Mouse (Mus musculus): ENCODE data around the gene Kcnq1. TPM values are rescaled to one million over a fixed set of nuclear protein-coding genes. Genes with fewer than 3 reads are reported as not detected.

The Kcnq1 gene
- polyA plus RNA-seq, 1 experiment from 2014 or later, result 10.5 TPM

GRCm38 (mm10) chr7:143461920-143462319, 355.8 kb downstream of the Kcnq1 start:
- H3K36me3 ChIP-seq (ENCODE audit: control insufficient read depth, insufficient read depth), result no peaks in the 10 kb centered on the region
- peaks cover 3% of the 10 kb centered on the region; the same call in 1 of the 2 replicates for H3K4me1 ChIP-seq (replicated peaks; ENCODE audit: control insufficient read depth, insufficient read depth, low read length)
- H3K4me3 ChIP-seq (ENCODE audit: low read depth, low read length), result no peak overlapping the region
- no peak overlapping the region for H3K27ac ChIP-seq (ENCODE audit: low read depth, low read length)
- no peak overlapping the region for H3K9ac ChIP-seq (ENCODE audit: low read depth, low read length)
- TF ChIP-seq CTCF (IDR thresholded peaks at IDR 0.05; ENCODE audit: low read depth), result no peak
- H3K9me3 ChIP-seq (ENCODE audit: control insufficient read depth), result peaks cover 13% of the 10 kb centered on the region; the same call in 1 of the 2 replicates
- H3K27me3 ChIP-seq (replicated peaks; ENCODE audit: control insufficient read depth, insufficient read depth, low read length), result no peaks in the 10 kb centered on the region
- peak overlapping the region; percentile 71; the same call in 1 of the 2 replicates for H3K4me2 ChIP-seq (replicated peaks; ENCODE audit: low read depth)
- ATAC-seq, result no peak
- WGBS, result 53% methylated on average over 11 of the region's 11 CpGs

GRCm38 (mm10) chr7:143462516-143462915, 356.4 kb downstream of the Kcnq1 start:
- Histone ChIP-seq H3K27me3 (replicated peaks; ENCODE audit: control insufficient read depth, insufficient read depth, low read length) (no peaks in the 10 kb centered on the region), H3K36me3 (ENCODE audit: control insufficient read depth, insufficient read depth) (no peaks in the 10 kb centered on the region), H3K4me3 (ENCODE audit: low read depth, low read length) (no peak overlapping the region), H3K4me2 (replicated peaks; ENCODE audit: low read depth) (no peak overlapping the region), H3K9me3 (ENCODE audit: control insufficient read depth) (peaks cover 13% of the 10 kb centered on the region; the same call in 1 of the 2 replicates), H3K4me1 (replicated peaks; ENCODE audit: control insufficient read depth, insufficient read depth, low read length) (peaks cover 3% of the 10 kb centered on the region; the same call in 1 of the 2 replicates), H3K27ac (ENCODE audit: low read depth, low read length) (no peak overlapping the region), H3K9ac (ENCODE audit: low read depth, low read length) (no peak overlapping the region)
- no peak for TF ChIP-seq CTCF (IDR thresholded peaks at IDR 0.05; ENCODE audit: low read depth)
- WGBS, result 88% methylated on average over 5 of the region's 5 CpGs
- ATAC-seq, result no peak

- WGBS, result 41% methylated on average over 11 of the region's 11 CpGs
- Histone ChIP-seq H3K27me3 (replicated peaks; ENCODE audit: control insufficient read depth, insufficient read depth, low read length) (no peaks in the 10 kb centered on the region), H3K4me3 (ENCODE audit: low read depth, low read length) (no peak overlapping the region), H3K36me3 (ENCODE audit: control insufficient read depth, insufficient read depth) (no peaks in the 10 kb centered on the region), H3K27ac (ENCODE audit: low read depth, low read length) (no peak overlapping the region), H3K4me2 (replicated peaks; ENCODE audit: low read depth) (0 out of 2 replicates have a peak overlapping the region, but pooled peaks have one; percentile 4), H3K9ac (ENCODE audit: low read depth, low read length) (no peak overlapping the region), H3K4me1 (replicated peaks; ENCODE audit: control insufficient read depth, insufficient read depth, low read length) (peaks cover 3% of the 10 kb centered on the region; the same call in 1 of the 2 replicates), H3K9me3 (ENCODE audit: control insufficient read depth) (peaks cover 12% of the 10 kb centered on the region; the same call in 1 of the 2 replicates)
- peak; percentile 93 for TF ChIP-seq CTCF (IDR thresholded peaks at IDR 0.05; ENCODE audit: low read depth)
- ATAC-seq, result no peak
Measured at GRCm38 (mm10) chr7:143463865-143464415, 357.8 kb downstream of the Kcnq1 start.

GRCm38 (mm10) chr7:143464811-143465560, 358.8 kb downstream of the Kcnq1 start:
- H3K9ac ChIP-seq (ENCODE audit: low read depth, low read length), result peak overlapping the region; percentile 37
- 17% methylated on average over 56 of the region's 56 CpGs for WGBS
- no peak for TF ChIP-seq CTCF (IDR thresholded peaks at IDR 0.05; ENCODE audit: low read depth)
- no peaks in the 10 kb centered on the region for H3K36me3 ChIP-seq (ENCODE audit: control insufficient read depth, insufficient read depth)
- peaks cover 6% of the 10 kb centered on the region; the same call in 1 of the 2 replicates for H3K9me3 ChIP-seq (ENCODE audit: control insufficient read depth)
- H3K4me3 ChIP-seq (ENCODE audit: low read depth, low read length), result peak overlapping the region; percentile 25
- peak; percentile 18 for ATAC-seq
- H3K27ac ChIP-seq (ENCODE audit: low read depth, low read length), result no peak overlapping the region
- H3K4me2 ChIP-seq (replicated peaks; ENCODE audit: low read depth), result peak overlapping the region; percentile 81
- H3K4me1 ChIP-seq (replicated peaks; ENCODE audit: control insufficient read depth, insufficient read depth, low read length), result peaks cover 3% of the 10 kb centered on the region; the same call in 1 of the 2 replicates
- no peaks in the 10 kb centered on the region for H3K27me3 ChIP-seq (replicated peaks; ENCODE audit: control insufficient read depth, insufficient read depth, low read length)

GRCm38 (mm10) chr7:143466099-143466677, 360.0 kb downstream of the Kcnq1 start:
- no peaks in the 10 kb centered on the region for H3K27me3 ChIP-seq (replicated peaks; ENCODE audit: control insufficient read depth, insufficient read depth, low read length)
- H3K4me3 ChIP-seq (ENCODE audit: low read depth, low read length), result no peak overlapping the region
- ATAC-seq, result peak; percentile 19; the same call in 1 of the 2 replicates
- no peak overlapping the region for H3K27ac ChIP-seq (ENCODE audit: low read depth, low read length)
- no peak overlapping the region for H3K4me2 ChIP-seq (replicated peaks; ENCODE audit: low read depth)
- no peak overlapping the region for H3K9ac ChIP-seq (ENCODE audit: low read depth, low read length)
- no peaks in the 10 kb centered on the region for H3K36me3 ChIP-seq (ENCODE audit: control insufficient read depth, insufficient read depth)
- H3K9me3 ChIP-seq (ENCODE audit: control insufficient read depth), result no peaks in the 10 kb centered on the region
- peaks cover 3% of the 10 kb centered on the region; the same call in 1 of the 2 replicates for H3K4me1 ChIP-seq (replicated peaks; ENCODE audit: control insufficient read depth, insufficient read depth, low read length)
- 40% methylated on average over 14 of the region's 14 CpGs for WGBS
- TF ChIP-seq CTCF (IDR thresholded peaks at IDR 0.05; ENCODE audit: low read depth), result peak; percentile 97

- H3K4me1 ChIP-seq (replicated peaks; ENCODE audit: control insufficient read depth, insufficient read depth, low read length), result peaks cover 3% of the 10 kb centered on the region; the same call in 1 of the 2 replicates
- no peak overlapping the region for H3K27ac ChIP-seq (ENCODE audit: low read depth, low read length)
- H3K9me3 ChIP-seq (ENCODE audit: control insufficient read depth), result no peaks in the 10 kb centered on the region
- H3K27me3 ChIP-seq (replicated peaks; ENCODE audit: control insufficient read depth, insufficient read depth, low read length), result no peaks in the 10 kb centered on the region
- WGBS, result 34% methylated on average over 6 of the region's 6 CpGs
- no peak overlapping the region for H3K4me3 ChIP-seq (ENCODE audit: low read depth, low read length)
- H3K36me3 ChIP-seq (ENCODE audit: control insufficient read depth, insufficient read depth), result no peaks in the 10 kb centered on the region
- no peak overlapping the region for H3K9ac ChIP-seq (ENCODE audit: low read depth, low read length)
- no peak for ATAC-seq
- no peak overlapping the region for H3K4me2 ChIP-seq (replicated peaks; ENCODE audit: low read depth)
- TF ChIP-seq CTCF (IDR thresholded peaks at IDR 0.05; ENCODE audit: low read depth), result no peak
Measured at GRCm38 (mm10) chr7:143467714-143468113, 361.6 kb downstream of the Kcnq1 start.
